Mouse (Mus musculus) small intestine, adult 2 months (tissue): ENCODE measurements around the gene Wdr37.

Source experiments
- CTCF ChIP-seq: fragments of 200-500 bp; IDR thresholded peaks from 2 replicates; pipeline ENCODE4 v1.5.1; 2012; ENCODE audit warnings: low read depth, mild to moderate bottlenecking, control low read depth, inconsistent platforms, low read length, moderate library complexity, mixed read lengths; ENCODE audit not compliant: insufficient replicate concordance, insufficient read length; ENCODE audit errors: extremely low read depth
- POLR2A ChIP-seq: fragments of 200-500 bp; IDR thresholded peaks from 2 replicates; pipeline ENCODE4 v1.6.1; 2012; ENCODE audit warnings: low read depth, mild to moderate bottlenecking, control low read depth, inconsistent platforms, low read length, moderate library complexity

- no peak for TF ChIP-seq CTCF
- TF ChIP-seq POLR2A, result no peak
Observed at GRCm38 (mm10) chr13:8760940-8761339, 110.8 kb downstream of the Wdr37 start.
